Mouse (Mus musculus) yolk sac, embryonic 10.5 days (tissue): ENCODE results near the gene Stx17.

ENCODE experiments used
- DNase-seq: peaks from one replicate; pipeline ENCODE4 v3.0.0-alpha.2; 2017; ENCODE audit warnings: low spot score

Stx17 gene

GRCm38 (mm10) chr4:48124773-48125469, at the start of gene Stx17:
Gene Stx17, plus strand, starts transcription at chr4:48124915.
- DNase-seq = peak; percentile 86

- DNase-seq = no peak
These were observed 47.8 kb upstream of the Stx17 start for GRCm38 (mm10) chr4:48076693-48077471.

GRCm38 (mm10) chr4:48078213-48078612, 46.5 kb upstream of the Stx17 start:
- DNase-seq = peak; percentile 10

- no peak for DNase-seq
These were observed 45.3 kb upstream of the Stx17 start for GRCm38 (mm10) chr4:48079285-48080039.

GRCm38 (mm10) chr4:48083452-48083851, 41.3 kb upstream of the Stx17 start:
- no peak for DNase-seq

GRCm38 (mm10) chr4:48086609-48087008, 38.1 kb upstream of the Stx17 start:
- no peak for DNase-seq

- DNase-seq = no peak
These were observed 37.2 kb upstream of the Stx17 start for GRCm38 (mm10) chr4:48087497-48087896.

GRCm38 (mm10) chr4:48093221-48093620, 31.5 kb upstream of the Stx17 start:
- no peak for DNase-seq

GRCm38 (mm10) chr4:48100217-48100616, 24.5 kb upstream of the Stx17 start:
- DNase-seq = no peak

- no peak for DNase-seq
These were observed 22.7 kb upstream of the Stx17 start for GRCm38 (mm10) chr4:48101981-48102380.

- no peak for DNase-seq
These were observed 19.3 kb upstream of the Stx17 start for GRCm38 (mm10) chr4:48105387-48105786.

GRCm38 (mm10) chr4:48107086-48107485, 17.6 kb upstream of the Stx17 start:
- DNase-seq = no peak

- no peak for DNase-seq
These were observed 16.1 kb upstream of the Stx17 start for GRCm38 (mm10) chr4:48108591-48108990.

- no peak for DNase-seq
These were observed 14.4 kb upstream of the Stx17 start for GRCm38 (mm10) chr4:48110331-48110730.

- no peak for DNase-seq
These were observed 8.5 kb upstream of the Stx17 start for GRCm38 (mm10) chr4:48116191-48116590.

GRCm38 (mm10) chr4:48124416-48124772, 321 bp upstream of the Stx17 start:
- no peak for DNase-seq

GRCm38 (mm10) chr4:48130314-48130713, 5.6 kb downstream of the Stx17 start:
- DNase-seq = no peak

- DNase-seq = no peak
These were observed 6.9 kb downstream of the Stx17 start for GRCm38 (mm10) chr4:48131606-48132005.

- DNase-seq = no peak
These were observed 8.0 kb downstream of the Stx17 start for GRCm38 (mm10) chr4:48132721-48133120.

GRCm38 (mm10) chr4:48149492-48149891, 24.8 kb downstream of the Stx17 start:
- no peak for DNase-seq

- no peak for DNase-seq
These were observed 28.5 kb downstream of the Stx17 start for GRCm38 (mm10) chr4:48153229-48153628.

GRCm38 (mm10) chr4:48155864-48156263, 31.1 kb downstream of the Stx17 start:
- DNase-seq = no peak

- DNase-seq = no peak
These were observed 35.7 kb downstream of the Stx17 start for GRCm38 (mm10) chr4:48160386-48160785.
